Mouse (Mus musculus) hindlimb bud, embryonic 11.5 days (tissue): ENCODE measurements at regions not wholly inside any gene's neighbourhood (a gene's known extent, or its start where the extent isn't known, plus 50 kb on each side); places are given as distances from the start of the nearest gene placed in this dataset.

ENCODE experiments used
- DNase-seq: peaks from one replicate; pipeline ENCODE4 v3.0.0-alpha.2; 2012; ENCODE audit warnings: low read depth, low spot score; ENCODE audit errors: extremely low spot score

DNA sequence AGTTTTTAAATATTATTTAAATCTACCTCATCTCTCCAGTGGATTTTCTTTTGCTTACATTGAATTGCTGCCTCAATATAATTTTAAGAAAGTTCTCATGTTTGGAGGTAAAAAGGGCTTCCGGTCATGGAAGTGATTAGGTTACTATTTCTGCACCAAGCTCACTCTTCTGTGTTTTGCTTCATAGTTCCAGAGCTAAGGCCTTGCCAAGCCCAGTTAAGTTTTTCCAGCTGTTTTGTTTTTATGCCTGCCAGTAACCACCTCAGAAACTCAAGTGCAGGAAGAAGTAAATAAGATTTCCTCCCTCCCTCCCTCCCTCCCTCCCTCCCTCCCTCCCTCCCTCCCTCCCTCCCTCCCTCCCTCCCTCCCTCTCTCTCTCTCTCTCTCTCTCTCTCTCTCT, 2466.1 kb downstream of the Poteg start:
- no peak for DNase-seq

- no peak for DNase-seq
Observed at GRCm38 (mm10) chr8:29920486-29920885, 2473.0 kb downstream of the Poteg start.

- DNase-seq, result no peak
Observed at GRCm38 (mm10) chr8:29928257-29928656, 2480.8 kb downstream of the Poteg start.

DNA sequence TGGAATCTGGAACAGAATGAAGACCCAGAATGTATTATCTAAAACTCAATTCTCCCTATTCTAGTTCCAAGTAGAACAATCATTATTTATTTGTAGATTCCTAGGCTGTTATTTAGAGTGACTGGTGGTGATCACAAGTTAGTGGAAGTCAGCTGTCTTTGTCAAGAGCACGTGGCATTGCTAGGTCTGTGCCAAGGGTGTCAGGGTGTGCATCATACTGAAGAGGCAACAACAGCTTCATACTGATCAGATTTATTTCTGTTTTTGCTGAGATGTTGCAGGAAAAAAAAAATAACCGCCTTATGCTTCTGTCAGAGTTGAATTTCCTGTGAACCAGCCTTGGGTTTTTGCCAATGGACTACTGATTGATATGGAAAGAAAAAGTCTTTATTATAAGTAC, 2513.9 kb downstream of the Poteg start:
- no peak for DNase-seq

DNA sequence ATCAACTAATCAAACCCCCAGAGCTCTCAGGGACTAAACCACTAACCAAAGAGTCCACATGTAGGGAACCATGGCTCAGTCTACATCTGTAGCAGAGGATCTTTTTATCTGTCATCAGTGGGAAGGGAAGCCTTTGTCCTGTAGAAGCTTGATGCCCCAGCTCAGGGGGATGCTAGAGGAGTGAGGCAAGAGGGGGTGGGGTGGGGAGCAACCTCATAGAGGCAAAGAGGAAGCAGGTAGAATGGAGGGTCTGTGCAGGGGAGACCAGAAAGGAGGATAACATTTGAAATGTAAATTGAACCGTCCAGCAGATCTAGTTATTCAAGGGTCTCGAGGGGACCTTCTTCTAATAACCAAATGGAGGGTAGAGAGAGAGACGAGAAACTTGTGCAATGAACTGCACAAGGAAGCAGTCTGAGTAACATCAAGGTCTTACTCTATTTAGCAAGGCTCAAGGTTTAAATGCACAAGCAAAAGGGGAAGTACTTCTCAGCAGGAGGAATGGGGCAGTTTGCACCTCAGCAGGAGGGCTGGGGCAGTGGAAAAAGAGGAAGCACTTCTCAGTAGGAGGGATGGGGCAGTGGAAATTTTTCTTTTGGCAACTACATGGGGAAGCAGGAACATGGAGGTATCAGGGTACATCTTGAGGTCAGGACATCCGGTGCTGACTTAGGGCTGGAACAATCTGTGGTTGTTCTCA, 2529.3 kb downstream of the Poteg start:
- no peak for DNase-seq

DNA sequence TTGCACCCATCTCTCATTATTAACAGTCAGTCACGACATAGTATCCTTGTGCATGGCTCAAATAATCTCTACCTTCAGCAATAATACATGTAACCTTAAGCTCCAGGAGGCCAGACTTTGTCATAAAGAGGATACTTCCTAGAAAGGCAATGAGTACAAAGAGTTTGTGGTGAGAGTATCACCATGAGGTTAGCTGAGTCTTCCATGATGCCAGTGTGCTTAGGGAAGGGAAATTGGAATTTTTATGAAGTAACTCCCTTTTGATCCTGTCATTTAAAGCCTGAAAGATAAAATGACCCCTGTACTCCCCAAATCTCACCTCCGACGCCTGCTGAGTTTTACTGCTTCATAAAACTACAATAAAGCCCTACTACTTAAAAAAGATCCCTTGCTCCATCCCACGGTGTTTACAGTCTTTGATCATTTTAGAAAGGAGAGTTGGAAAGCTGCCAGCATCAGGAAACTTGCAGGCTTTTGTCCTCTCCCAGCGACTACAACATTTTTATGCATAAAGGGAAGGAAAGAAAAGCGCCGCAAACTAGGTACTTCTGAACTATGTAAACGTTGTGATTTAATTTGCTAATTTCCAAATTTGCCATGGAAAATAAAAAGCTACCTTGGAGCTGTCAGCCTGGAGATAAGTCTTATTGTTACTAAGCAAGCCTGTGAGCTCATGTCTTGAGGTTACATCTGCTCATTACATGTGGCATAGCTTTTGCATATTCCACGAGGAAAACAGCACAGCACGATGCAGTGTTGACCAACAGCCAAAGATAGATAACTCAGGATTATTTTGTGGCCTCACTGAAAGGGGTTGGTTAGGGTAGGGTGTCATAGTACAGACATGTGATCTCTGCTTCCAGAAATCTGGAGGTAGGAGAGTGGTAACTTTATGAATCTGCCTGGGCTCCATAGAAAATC, 2531.4 kb downstream of the Poteg start:
- DNase-seq, result peak; percentile 74

DNA sequence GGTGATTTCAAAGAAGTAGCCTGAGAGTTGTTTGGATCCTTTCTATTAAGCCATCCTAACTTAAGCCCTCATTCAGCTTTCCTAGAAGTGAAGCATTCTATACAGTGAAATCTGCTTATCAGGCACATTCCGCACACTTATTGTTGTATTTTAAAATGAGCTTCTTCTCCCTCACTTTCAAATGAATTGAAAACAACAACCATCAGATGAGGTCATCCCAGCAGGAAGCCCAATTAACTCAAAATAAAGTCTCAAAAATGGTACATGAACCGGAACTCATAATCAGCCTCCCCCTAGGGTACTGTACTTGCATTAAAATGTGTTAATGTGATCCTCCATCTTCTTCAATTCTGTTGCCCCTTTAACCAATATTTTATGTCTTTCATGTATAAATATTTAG, 2545.1 kb downstream of the Poteg start:
- no peak for DNase-seq

- DNase-seq, result no peak
Observed at GRCm38 (mm10) chr8:29999413-29999812, 2551.9 kb downstream of the Poteg start.
